Mouse (Mus musculus) erythroblast, adult 5-6 weeks (primary cell): ENCODE data around the gene 1700025G04Rik. TPM values are rescaled to one million over a fixed set of nuclear protein-coding genes. Genes with fewer than 3 reads are reported as not detected.
A peak's percentile ranks its signal among the peaks of the same experiment; 100 is the strongest.
"Not testable (repeated sequence)": the region's sequence is repeated elsewhere in the genome, so short reads cannot be mapped to it uniquely, and the experiment has no call there.

Experiments used
- ATAC-seq: replicated peaks from 2 replicates; pipeline ENCODE4 v1.8.0; 2016; ENCODE audit warnings: moderate number of reproducible peaks, mild to moderate bottlenecking, moderate TSS enrichment, inconsistent platforms; ENCODE audit not compliant: poor library complexity, low FRiP score, severe bottlenecking
- total RNA-seq, 2 experiments: library from RNA; stranded (forward) in 1 of 2; stranded (reverse) in 1 of 2; fragments of 150-400 nt in 1 of 2; fragments of 200-764, 138-1000 nt in 1 of 2; gene quantifications; 2 replicates each; pipeline versions ENCODE4 v1.2.3 to v1.2.4; 2015 to 2017; ENCODE audit warnings: low replicate concordance in 2 of 2

The 1700025G04Rik gene
- total RNA-seq, 2 experiments from 2014 or later = 9.0 TPM

GRCm38 (mm10) chr1:151840345-151840744 is 249.6 kb downstream of the 1700025G04Rik start:
- not testable (repeated sequence) for ATAC-seq

GRCm38 (mm10) chr1:151835261-151835660 is 254.7 kb downstream of the 1700025G04Rik start:
- no peak for ATAC-seq

DNA sequence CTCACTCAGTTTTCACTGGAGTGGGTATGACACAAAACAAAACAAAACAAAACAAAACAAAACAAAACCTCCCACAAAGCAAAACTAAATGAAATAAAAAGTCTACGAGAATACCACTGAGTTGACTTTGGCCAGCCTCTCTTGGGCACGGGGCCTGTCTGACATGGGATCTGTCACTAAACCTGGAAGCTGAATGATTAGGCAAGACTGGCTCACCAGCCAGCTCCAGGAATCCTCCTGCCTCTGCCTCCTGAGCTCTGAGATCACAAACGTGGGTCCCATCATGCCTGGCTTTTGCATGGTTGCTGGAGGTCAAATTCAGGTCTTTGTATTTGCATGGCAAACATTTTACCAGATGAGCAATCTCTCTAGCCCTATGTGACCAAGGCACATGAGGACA is 258.1 kb downstream of the 1700025G04Rik start:
- no peak for ATAC-seq

GRCm38 (mm10) chr1:151825065-151825464 is 264.9 kb downstream of the 1700025G04Rik start:
- no peak for ATAC-seq

- ATAC-seq = peak; percentile 71; the same call in 1 of the 2 replicates
These were observed 269.5 kb downstream of the 1700025G04Rik start for GRCm38 (mm10) chr1:151820457-151820856.

DNA sequence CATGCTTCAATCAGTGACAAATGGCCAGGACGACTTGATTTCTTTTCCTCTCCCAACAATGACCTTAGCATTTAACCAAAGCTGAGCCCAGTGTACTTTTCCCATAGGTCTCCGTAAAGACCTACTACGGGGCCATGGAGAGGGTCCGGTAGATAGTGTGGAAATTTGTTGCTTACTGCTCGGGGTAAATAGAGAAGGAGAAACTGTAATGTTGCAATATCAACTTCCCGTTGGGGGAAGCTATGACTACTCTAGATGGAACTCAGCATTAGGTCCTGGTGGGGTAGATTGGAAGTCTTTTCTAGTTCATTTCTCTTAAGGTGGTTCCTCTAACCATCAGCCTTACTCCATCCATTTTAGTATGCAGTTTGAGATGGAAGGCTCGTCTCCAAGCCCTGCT is 270.7 kb downstream of the 1700025G04Rik start:
- ATAC-seq = no peak

- ATAC-seq = no peak
These were observed 273.9 kb downstream of the 1700025G04Rik start for GRCm38 (mm10) chr1:151816051-151816450.

DNA sequence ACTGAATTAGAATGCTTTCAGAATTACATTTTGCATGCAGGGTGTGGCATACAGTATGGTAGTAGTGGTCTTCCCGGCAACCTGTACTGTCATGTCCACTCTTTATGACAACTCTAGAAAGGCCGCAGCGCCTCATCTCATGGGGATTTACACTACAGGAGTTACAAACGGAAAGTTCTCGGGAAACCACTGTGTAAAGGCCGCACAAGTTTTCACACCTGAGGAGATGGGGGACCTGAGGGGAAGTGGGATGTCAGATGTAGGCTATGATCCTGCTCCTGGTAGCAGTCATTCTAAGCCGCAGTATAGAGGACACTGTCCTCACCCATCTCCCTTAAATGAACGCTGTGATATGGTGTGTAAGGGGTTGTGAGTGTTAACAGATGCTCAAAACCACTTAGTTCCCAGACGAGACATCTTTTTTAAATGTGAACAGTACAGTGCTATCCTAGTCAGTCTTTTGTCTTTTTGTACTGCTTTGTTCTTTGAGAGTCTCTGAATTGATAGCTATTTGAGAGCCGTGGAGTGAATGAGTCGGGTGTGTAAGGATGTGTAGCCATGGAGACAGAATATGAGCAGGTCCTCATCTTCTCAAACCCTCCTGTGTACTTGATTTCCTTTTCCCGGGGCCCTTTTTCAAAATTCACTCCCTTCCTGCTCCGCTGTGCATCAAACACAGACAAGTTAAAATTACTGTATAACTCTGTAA is 277.8 kb downstream of the 1700025G04Rik start:
- no peak for ATAC-seq

DNA sequence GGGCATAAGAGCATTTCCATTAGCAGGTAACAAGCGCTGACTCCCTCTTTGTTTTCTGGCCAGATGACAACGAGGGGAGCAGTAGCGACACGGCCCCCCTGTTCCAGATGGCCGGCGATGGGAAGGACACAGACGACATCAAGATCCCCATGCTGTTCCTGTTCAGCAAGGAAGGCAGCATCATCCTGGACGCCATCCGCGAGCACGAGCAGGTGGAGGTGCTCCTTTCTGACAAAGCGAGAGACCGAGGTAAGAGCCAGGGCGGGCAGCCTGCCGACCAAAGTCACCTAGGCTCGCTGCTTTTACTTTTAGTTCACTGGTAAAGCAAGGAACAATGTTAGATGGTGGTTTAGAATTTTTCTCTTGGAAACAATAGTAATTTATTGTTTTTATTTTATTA is 278.5 kb downstream of the 1700025G04Rik start:
- no peak for ATAC-seq

DNA sequence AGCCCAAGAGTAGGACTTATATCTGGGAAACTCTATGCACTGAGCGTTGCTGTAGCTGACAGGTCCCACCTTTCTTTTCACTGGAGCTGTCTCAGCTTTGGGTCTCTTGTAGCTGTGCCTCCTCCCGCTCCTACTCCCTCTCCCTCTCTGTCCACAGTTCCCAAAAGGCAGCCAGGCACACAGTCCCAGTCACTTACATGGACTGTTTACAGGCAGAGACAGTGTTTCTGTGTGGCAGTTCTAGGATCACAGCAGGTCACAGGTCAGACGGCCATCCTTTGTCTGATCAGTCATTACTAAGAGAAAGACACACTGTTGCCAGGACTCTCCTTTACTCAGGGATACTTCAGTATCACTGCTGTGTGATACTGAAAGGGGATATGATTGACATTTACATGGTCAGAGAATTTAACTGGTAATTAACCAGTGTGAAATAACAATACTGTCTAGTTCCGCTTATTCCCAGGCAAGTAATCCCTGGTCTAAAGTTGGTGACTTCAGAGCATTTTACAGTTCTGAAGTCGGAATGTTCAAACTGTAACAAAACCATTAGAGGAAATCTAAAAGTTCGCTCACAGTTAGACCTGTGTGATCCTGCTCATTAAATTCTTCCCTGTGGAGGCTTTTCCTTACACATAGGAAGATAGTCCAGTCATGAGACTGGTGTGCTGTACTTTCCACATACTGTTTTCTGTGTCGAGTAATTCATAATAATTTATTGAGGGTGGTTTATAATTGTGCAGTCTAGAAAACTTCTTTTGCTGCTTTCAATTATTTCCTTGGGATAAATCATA is 279.1 kb downstream of the 1700025G04Rik start:
- no peak for ATAC-seq

DNA sequence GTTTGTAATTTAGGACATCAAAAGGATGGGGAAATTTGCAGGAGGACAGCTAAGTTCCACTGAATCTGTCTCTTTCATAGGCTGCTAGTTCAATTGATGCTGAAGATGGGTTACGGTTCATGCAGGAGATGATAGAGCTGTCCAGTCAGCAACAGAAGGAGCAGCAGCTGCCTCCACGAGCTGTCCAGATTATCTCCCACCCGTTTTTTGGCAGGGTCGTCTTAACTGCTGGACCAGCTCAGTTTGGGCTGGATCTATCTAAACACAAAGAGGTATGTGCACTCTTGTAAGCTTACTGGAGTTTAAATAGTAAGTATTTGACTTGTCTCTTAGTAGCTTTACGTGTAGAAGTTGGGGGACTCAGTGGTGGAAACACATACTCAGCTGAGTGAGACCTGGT is 282.6 kb downstream of the 1700025G04Rik start:
- no peak for ATAC-seq

DNA sequence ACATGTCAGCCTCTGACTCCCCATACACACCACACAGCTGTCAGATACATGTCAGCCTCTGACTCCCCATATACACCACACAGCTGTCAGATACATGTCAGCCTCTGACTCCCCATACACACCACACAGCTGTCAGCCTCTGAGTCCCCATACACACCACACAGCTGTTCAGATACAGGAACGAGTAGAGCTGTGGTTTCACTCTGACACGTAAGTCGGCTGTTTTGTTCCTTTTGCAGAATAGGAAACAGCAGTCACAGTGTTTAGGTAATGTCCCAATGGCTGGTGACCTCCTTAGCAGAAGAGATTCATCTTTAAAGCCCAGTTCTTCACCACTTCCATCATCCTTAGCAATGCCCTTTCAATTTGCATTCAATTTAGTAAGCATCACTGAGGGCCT is 287.1 kb downstream of the 1700025G04Rik start:
- not testable (repeated sequence) for ATAC-seq
